Mouse (Mus musculus): ENCODE measurements around the gene Xpc. TPM values are rescaled to one million over a fixed set of nuclear protein-coding genes. Genes with fewer than 3 reads are reported as not detected.
A peak's percentile ranks its signal among the peaks of the same experiment; 100 is the strongest.

Gene Xpc
- polyA plus RNA-seq, 1 experiment from 2014 or later: 17.5 TPM

DNA sequence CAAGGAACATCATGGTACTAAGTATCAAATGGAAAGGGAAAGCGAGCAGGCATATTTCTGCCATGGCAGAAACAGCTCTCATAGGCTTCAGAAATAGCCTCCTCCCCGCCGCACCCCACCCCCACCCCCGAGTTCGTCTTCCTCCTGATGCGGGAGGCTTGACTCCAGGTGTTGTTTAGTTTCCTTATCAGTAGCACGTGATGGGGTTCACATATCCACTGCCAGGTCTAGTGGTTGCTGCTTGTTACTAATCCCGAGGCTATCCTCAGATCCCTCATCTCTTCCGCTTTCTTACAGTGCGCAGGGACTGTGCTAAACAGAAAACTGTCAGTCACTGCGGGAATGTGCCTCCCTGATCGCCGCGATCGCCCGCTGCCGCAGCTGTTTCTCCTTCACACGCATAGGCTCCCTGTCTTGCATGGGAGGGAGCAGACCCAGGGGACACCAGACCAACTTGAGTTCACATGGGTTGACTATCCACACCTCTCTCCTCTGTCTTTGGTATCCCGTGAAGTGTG is 74.5 kb downstream of the Xpc start:
- WGBS: 4% methylated on average over 19 of the region's 19 CpGs
- Histone ChIP-seq H3K9me3 (replicated peaks; ENCODE audit: control insufficient read depth, low read length) (no peaks in the 10 kb centered on the region), H3K36me3 (ENCODE audit: control insufficient read depth, insufficient read depth, low read length) (no peaks in the 10 kb centered on the region), H3K27ac (ENCODE audit: low read depth, low read length) (peak overlapping the region; percentile 17; the same call in 1 of the 2 replicates), H3K9ac (ENCODE audit: low read length) (peak overlapping the region; percentile 72), H3K4me3 (ENCODE audit: low read depth, low read length) (peak overlapping the region; percentile 59), H3K4me1 (ENCODE audit: control insufficient read depth, insufficient read depth, low read length) (peaks cover 3% of the 10 kb centered on the region), H3K4me2 (ENCODE audit: low read length) (peak overlapping the region; percentile 97), H3K27me3 (replicated peaks; ENCODE audit: control insufficient read depth, insufficient read depth, low read length) (0 out of 2 replicates have a peak, but pooled peaks cover 3% of the 10 kb centered on the region)
- ATAC-seq (peak; percentile 59), DNase-seq (ENCODE audit: low spot score) (no peak)

GRCm38 (mm10) chr6:91440474-91441144 is 75.1 kb downstream of the Xpc start:
- WGBS: 3% methylated on average over 30 of the region's 30 CpGs
- peak overlapping the region; percentile 59 for H3K4me3 ChIP-seq (ENCODE audit: low read depth, low read length)
- H3K4me2 ChIP-seq (ENCODE audit: low read length): peak overlapping the region; percentile 97
- H3K27ac ChIP-seq (ENCODE audit: low read depth, low read length): peak overlapping the region; percentile 39; the same call in 1 of the 2 replicates
- no peaks in the 10 kb centered on the region for H3K36me3 ChIP-seq (ENCODE audit: control insufficient read depth, insufficient read depth, low read length)
- no peaks in the 10 kb centered on the region for H3K9me3 ChIP-seq (replicated peaks; ENCODE audit: control insufficient read depth, low read length)
- H3K9ac ChIP-seq (ENCODE audit: low read length): peak overlapping the region; percentile 72
- H3K27me3 ChIP-seq (replicated peaks; ENCODE audit: control insufficient read depth, insufficient read depth, low read length): 0 out of 2 replicates have a peak, but pooled peaks cover 3% of the 10 kb centered on the region
- DNase-seq (ENCODE audit: low spot score) (peak; percentile 98), ATAC-seq (peak; percentile 98)
- H3K4me1 ChIP-seq (ENCODE audit: control insufficient read depth, insufficient read depth, low read length): peaks cover 3% of the 10 kb centered on the region

Other genes starting within 250 kb of the Xpc start
- gene Wnt7a, start 104.5 kb downstream of the Xpc start, polyA plus RNA-seq (2014; fragmentation: Nextera tagmentation; extraction: Ambion mirVana): 19.7 and 19.9 TPM in 2 replicates
- 30.3 and 34.8 TPM in 2 replicates for gene Chchd4, start 42.3 kb downstream of the Xpc start, polyA plus RNA-seq (2014; fragmentation: Nextera tagmentation; extraction: Ambion mirVana)
- 55.5 and 63.0 TPM in 2 replicates for gene Tmem43, start 42.2 kb downstream of the Xpc start, polyA plus RNA-seq (2014; fragmentation: Nextera tagmentation; extraction: Ambion mirVana)
- gene Lsm3, start within 50 bp of the Xpc start, polyA plus RNA-seq (2014; fragmentation: Nextera tagmentation; extraction: Ambion mirVana): 200 and 264 TPM in 2 replicates
- gene Slc6a6, start 168.2 kb upstream of the Xpc start, polyA plus RNA-seq (2014; fragmentation: Nextera tagmentation; extraction: Ambion mirVana): 45.6 and 71.7 TPM in 2 replicates

Measured in forebrain, embryonic 14.5 days (tissue).